Mouse (Mus musculus): ENCODE measurements around the gene Ak3.

Ak3 gene

DNA sequence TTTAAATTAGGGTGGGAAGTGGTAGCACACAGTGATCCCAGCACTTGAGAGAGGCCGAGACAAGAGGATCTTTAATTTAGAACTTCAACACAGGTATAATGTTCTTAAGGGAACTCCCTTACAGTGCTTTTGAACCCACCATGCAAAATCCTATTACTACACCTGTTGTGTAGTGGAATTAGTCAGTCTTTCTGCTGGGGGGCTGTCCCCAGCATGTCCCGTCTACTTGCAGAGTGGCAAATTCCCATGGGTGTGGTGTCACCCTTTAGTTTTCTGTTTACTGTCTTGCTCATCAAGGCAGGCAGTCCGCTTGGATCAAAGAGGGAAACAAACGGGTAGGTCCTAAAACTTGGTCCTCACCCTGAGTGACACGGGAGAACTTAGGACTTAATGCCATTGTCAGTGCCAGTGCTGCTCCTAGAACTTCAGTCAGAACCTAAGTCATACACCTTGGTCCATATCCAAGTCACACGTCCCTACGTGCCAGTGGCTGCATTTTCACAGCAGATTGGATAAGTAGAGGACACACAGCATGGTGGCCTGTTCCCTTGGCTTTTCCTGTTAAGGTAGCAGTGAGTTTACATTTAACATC, 25.9 kb downstream of the Ak3 start:
- TF ChIP-seq GATA4 (IDR thresholded peaks at IDR 0.05; ENCODE audit: insufficient replicate concordance, low read length) = no peak

DNA sequence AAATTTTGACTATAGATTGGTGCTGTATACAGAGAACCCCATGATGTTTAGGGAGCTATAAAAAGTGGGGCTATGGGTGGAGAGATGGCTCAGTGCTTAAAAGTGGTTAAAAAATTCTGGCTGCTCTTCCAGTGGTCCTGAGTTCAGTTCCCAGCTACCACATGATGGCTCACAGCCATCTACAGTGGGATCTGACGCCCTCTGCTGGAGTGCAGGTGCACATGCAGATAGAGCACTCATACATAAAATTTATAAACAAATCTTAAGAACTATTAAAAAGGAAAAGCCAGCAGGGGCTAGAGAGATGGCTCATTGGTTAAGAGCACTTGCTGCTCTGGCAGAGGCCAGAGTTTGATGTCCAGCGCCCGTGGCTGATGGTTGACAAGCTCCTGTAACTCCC, 28.1 kb downstream of the Ak3 start:
- TF ChIP-seq GATA4 (IDR thresholded peaks at IDR 0.05; ENCODE audit: insufficient replicate concordance, low read length) = no peak

DNA sequence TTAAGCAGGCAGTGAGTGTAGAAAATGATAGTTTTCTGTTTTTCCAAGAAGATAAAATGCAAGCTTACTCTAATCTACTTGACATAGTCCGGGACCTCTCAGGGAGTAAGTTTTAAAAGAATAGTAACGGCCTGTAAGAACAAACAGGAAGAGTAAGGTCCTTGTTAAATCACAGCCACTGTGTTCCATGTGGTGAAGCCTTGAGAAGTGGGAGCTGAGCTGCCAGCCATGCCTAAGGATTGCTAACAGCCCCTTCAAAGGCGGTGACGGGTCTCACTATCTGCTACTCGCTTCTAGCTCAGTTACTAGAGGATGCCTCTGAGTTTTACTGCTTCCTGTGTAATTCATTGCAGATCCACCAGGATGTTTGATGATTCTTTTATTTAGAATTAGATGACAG, 31.0 kb downstream of the Ak3 start:
- TF ChIP-seq GATA4 (IDR thresholded peaks at IDR 0.05; ENCODE audit: insufficient replicate concordance, low read length) = no peak

DNA sequence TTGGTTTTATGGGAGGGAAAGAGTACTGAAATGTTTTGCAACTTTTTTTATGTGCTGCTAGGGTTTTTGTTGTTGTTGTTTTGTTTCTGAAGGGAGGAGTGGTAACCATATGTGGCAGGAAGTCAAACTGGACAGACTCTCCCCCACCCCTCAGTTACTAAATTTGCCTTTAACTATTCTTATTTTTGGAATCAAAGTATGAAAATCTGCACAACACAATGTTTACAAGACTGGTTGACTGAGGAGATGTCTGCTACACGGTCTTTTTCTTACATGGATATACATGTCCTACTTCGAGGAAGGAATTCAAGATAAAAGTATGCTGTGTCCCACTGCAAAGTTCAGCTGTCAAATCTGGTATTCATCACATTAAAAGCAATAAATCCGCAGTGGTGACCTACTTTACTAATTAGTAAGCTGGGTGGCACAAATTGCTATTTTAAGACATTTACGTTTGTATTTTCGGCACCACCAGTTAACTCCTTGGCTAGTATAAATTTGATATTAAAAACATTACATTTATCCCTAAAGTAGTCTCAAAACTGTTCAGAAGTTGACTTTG, 31.5 kb downstream of the Ak3 start:
- TF ChIP-seq GATA4 (IDR thresholded peaks at IDR 0.05; ENCODE audit: insufficient replicate concordance, low read length) = no peak

DNA sequence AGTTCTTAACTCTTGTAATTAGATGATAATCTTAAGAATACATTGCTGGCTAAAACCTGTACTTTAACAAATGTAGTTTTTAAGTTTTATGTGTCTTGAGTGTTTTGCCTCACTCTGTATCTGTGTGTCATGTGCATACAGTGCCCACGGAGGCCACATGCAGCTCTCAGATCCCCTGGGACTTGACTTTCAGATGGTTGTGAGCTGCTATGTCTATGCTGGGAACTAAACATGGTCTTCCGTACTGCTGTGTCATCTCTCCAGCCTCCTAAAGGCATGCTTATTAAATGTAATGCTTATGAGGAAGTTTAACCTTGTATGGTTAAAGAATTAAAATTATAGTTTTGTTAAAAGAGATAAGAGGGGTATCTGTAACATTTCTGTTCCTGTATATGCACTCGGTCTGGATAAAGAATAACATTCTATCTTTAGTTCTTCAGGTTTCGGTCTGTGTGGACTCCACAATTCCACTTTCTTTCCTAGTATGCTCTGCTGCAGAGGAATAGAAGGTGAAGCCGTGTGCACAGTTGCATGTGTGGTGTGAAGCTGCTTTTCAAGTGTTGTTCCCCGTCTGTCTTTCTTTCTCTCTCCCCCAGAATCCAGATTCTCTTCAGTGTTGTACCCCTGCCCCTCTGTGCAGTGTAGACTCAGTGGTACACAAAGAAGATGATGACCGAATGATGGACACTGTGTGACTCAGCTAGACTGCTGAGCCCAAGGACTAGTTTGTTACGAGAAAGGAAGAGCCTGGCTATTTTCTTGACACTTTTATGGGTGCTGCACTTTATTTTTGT, 32.2 kb downstream of the Ak3 start:
- no peak for TF ChIP-seq GATA4 (IDR thresholded peaks at IDR 0.05; ENCODE audit: insufficient replicate concordance, low read length)

DNA sequence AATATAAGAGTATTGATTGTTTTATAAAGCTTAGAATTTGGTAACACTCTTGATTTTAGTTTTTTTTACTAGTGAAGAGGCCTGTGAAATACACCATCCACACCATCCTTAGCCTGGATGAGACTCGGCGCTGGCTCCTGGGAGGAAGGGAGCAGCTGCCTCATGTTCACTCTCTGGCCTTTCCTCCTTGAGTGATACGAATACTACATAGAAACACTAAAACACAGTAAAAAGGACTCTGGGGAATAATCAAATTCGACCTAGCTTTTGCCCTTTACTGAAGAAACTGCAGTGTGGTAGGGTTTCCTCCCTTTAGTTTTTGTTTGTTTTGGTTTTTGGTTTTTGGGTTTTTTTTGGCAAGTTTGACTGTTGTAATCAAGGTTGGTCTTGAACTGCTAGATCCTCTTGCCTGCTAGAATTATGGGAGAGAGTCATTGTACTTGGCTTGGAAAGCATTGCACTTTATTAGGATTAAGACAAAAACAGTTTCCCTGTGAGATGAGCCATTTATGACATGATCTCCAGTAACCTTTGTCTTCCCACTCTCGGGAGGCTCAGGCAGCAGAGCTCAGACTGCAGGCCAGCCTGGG, 33.2 kb downstream of the Ak3 start:
- no peak for TF ChIP-seq GATA4 (IDR thresholded peaks at IDR 0.05; ENCODE audit: insufficient replicate concordance, low read length)

DNA sequence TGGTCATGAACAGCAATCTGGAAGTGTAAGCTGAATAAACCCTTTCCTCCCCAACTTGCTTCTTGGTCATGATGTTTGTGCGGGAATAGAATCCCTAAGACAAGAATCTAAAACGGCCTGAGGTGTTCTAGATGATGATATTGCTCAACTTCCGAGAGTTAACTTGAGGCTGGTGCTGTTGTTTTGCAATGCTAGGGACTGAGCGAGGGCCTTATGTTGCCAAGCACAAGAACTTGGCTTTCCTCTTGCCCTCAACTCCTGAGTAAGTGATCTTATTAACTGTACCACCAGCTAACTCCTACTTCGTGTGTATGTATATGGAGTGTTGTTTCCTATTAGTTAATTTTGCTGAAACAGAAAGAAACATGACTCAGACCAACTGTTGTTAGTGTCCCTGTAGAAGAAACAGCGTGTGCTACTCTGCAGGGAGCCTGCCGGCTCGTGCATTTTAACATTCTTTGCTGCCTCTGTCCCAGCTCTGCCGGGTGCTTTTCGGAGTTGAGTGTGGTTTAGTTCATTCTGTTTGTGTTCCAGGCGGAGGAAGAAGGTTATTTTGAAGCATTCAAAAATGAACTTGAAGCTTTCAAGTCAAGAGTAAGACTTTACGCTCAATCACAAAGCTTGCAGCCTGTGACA, 36.3 kb downstream of the Ak3 start:
- no peak for TF ChIP-seq GATA4 (IDR thresholded peaks at IDR 0.05; ENCODE audit: insufficient replicate concordance, low read length)

DNA sequence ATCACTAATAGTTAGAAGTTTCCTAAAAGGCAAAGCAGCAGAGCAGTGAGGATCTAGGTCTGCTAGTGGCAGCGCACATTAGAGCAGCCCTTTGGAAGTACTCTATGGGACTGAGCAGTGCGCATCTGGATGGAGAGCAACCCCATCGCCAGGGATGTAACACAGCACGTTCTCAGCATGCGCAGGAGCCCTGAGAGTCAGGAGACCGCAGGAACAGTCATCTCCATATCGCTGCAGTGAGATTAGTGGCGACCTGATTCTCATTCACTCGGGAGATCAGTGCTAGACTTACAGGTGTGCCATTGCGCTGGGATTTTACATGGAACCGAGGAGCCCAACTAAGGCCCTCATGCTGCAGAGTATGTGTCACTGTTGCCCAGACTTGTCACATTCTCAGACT, 38.7 kb downstream of the Ak3 start:
- no peak for TF ChIP-seq GATA4 (IDR thresholded peaks at IDR 0.05; ENCODE audit: insufficient replicate concordance, low read length)

DNA sequence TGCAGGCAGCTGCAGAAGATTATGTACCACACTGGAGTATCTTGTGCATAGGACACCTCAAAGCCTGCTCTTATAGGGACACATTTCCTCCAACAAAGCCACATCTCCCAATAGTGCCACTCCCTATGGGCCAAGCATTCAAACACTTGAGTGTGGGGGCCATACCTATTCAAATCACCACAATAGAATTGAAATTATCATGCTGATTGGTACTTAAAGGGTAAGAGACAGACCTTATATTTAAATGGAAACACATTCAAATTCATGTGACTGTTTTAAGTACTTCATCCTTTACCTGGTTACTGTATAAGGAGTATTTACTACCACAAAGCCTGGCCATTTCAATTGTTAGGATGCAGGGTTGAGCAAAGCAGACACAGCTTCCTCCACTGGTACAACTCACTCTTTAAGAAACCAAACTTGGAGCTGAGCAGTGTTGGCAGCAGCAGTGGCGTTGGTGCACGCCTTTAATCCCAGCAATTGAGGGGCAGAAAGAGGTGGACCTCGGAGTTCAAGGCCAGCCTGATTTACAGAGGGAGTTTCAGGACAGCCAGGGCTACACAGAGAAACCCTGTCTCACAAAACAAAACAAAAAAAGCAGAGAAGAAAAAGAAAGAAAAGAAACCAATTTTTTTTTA, 39.6 kb downstream of the Ak3 start:
- TF ChIP-seq GATA4 (IDR thresholded peaks at IDR 0.05; ENCODE audit: insufficient replicate concordance, low read length) = no peak

DNA sequence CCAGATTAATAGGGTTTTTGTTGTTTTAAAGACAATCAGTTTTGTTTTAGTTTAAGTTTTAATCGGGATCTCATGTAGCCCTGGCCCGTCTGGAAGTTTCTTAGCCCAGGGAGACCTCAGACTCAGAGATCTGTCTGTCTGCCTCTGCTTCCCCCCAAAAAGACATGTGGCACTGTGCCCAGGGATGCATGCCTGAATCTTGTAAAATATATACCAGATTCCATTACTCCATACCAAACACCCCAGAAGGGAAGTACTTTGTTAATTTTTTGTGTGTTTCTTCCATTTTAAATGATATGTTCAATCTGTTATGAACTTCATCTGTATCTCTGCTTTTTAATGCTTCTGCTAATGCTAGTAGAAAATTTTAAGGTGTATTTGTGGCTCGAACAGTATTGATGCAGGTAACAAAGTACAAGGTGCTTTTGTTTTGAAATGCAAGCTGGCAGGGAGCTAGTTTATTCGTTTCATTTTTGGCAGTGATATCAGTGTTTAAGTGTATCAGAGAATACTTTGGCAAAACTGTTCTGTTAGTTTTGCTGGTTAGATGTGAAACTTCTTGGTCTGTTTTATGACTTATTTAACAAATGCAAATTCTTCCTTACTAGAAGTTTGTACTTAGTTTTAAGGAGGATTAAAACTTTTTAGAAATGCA, 49.7 kb downstream of the Ak3 start:
- no peak for TF ChIP-seq GATA4 (IDR thresholded peaks at IDR 0.05; ENCODE audit: insufficient replicate concordance, low read length)

DNA sequence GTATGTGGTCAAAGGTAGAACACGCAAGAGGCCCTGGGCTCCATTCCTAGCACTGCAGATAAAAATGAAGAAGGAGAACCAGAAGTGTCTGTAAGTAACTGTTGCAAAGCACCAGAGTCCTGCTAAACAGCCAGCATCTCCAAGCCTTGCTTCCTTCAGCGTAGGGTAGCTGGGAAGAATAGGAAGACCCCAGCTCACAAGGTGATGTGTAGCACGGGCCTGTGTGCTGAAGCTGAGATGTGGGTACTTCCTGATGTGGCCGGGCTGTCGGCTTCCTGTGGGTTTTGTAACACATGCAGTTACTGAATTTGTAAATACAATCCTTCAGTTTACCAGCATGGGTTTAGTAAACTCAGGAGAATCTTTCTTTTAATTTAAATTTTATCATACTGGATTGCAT, 52.4 kb downstream of the Ak3 start:
- no peak for TF ChIP-seq GATA4 (IDR thresholded peaks at IDR 0.05; ENCODE audit: insufficient replicate concordance, low read length)

DNA sequence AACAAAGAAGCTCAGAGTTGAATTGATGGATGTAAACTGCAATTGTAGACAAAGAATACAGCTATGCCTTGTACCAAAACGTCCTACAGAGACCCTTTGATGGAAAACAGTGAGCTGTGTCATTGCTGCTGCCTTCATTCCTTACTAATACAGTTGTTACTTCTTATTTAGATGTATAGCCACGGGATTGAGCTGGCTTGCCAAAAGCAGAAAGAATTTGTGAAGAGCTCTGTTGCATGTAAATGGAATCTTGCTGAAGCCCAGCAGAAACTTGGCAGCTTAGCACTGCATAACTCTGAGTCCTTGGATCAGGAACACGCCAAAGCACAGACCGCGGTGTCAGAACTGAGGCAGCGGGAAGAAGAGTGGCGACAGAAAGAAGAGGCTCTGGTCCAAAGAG, 52.9 kb downstream of the Ak3 start:
- TF ChIP-seq GATA4 (IDR thresholded peaks at IDR 0.05; ENCODE audit: insufficient replicate concordance, low read length) = no peak

DNA sequence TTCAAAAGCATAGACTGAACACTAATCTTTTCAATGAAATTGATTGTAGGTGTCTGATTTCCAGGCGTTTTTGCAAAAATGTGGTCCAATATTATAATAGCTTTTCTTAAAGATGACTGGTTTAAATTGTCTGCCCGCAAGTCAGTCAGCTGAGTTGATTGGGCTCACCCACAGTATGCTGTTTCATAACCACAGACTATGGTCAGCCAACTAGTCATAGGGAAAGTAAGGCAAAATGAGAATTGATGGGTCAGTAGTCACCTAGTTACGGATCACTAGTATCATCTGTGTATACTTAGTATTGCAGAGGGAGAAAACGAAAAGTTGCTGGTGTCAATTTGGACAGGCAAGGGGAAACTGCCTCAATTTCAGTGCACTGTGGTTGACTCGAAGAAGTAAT, 56.4 kb downstream of the Ak3 start:
- no peak for TF ChIP-seq GATA4 (IDR thresholded peaks at IDR 0.05; ENCODE audit: insufficient replicate concordance, low read length)

DNA sequence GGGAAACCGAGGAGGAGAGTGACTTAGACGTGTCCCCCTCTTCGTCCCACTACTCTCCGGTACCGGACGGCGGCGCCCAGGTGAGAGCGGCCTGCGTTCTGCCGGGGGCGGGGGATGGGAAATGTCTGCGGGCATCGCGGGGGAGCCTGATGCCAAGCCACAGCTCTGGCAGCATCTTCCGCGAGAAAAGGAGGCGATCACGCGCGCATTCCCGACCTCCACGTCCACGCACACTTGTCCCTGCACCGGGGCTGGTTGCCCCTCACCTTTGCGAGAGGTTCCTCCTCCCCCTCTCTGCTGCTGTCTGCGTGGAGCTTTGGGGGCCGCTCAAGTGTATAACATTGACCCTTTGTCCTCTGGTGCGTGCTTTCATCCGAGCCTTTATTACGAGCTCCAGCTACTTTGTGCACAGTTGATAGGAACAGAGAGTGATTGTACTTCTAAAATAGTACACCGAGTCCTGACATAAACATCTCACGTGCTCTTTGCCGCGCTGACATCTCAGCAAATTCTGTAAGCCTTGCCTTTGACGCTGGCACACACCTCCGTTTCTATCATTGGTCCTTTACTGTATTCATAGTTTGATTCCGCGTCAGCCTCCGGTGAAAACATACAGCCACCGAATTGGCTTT, 57.1 kb downstream of the Ak3 start:
- TF ChIP-seq GATA4 (IDR thresholded peaks at IDR 0.05; ENCODE audit: insufficient replicate concordance, low read length) = no peak
